11 mouse cellular contexts compared by ENCODE assay signal in the genomic region with DNA sequence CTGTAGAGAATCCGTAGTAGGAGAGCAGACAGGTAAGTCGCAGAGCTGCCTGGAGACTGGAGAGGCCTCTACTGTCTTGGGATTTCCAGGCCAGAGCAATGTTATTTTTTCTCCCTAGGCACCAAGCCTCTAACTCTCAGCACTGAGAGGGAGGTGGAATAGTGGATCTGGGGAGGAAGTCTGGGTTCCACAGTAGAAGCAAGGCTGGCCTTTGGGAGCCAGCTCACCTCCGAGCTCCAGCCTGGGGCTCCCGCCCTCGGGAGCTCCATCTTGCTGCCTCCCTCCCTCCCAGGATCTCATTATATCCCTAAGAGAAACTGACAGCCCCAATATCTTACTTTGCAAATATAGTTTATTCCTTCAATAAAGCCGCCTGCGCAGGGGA. TPM values are rescaled to one million over a fixed set of nuclear protein-coding genes. Genes with fewer than 3 reads are reported as not detected.
DNase-seq lines count a peak whose midpoint lies in the region; ATAC-seq and TF ChIP-seq lines count a peak whose summit lies in the region.
"Had no signal": no experiment of that assay in that cellular context is flagged by ENCODE, and none has a peak within 500 bp of the region (broad histone marks: within the 10 kb centered on the region; RNA-seq: fewer than 3 reads in every experiment).

No protein-coding gene starts in this region.

- no peaks in the 10 kb centered on the region; the same call in 1 of the 2 replicates for H3K27me3 ChIP-seq in lung, embryonic 14.5 days (ENCODE audit: insufficient read depth, low read length)
- H3K27me3 ChIP-seq in forebrain, embryonic 12.5 days, result peaks cover 27% of the 10 kb centered on the region
- H3K27me3 ChIP-seq in limb, embryonic 10.5 days (ENCODE audit: low read depth, poor library complexity, severe bottlenecking), result peaks cover 46% of the 10 kb centered on the region
- peaks cover 36% of the 10 kb centered on the region for H3K27me3 ChIP-seq in neural tube, embryonic 13.5 days

- H3K36me3 ChIP-seq in lung, embryonic 14.5 days (ENCODE audit: insufficient read depth), result no peaks in the 10 kb centered on the region
- no peaks in the 10 kb centered on the region for H3K36me3 ChIP-seq in forebrain, embryonic 12.5 days (replicated peaks)
- no peaks in the 10 kb centered on the region for H3K36me3 ChIP-seq in limb, embryonic 10.5 days
- H3K36me3 ChIP-seq in neural tube, embryonic 13.5 days, result no peaks in the 10 kb centered on the region
- H3K36me3 ChIP-seq: lung, embryonic 15.5 days had no signal

- no peak for TF ChIP-seq CTCF in lung, embryonic 14.5 days (IDR thresholded peaks at IDR 0.05; ENCODE audit: low read depth)

- H3K27ac ChIP-seq in lung, embryonic 14.5 days (ENCODE audit: low read depth), result no peak overlapping the region; the same call in 1 of the 2 replicates
- H3K27ac ChIP-seq in forebrain, embryonic 12.5 days, result peak overlapping the region; percentile 89
- peak overlapping the region; percentile 86 for H3K27ac ChIP-seq in limb, embryonic 10.5 days
- peak overlapping the region; percentile 87 for H3K27ac ChIP-seq in neural tube, embryonic 13.5 days (replicated peaks)
- H3K27ac ChIP-seq: gastrocnemius, adult 2 months; lung, embryonic 15.5 days had no signal

- intact Hi-C loops in left cerebral cortex, postnatal 14 days (cut with DNase I), result no loop called here
- intact Hi-C loops in left cerebral cortex, postnatal 25 days (cut with DNase I), result no loop called here
- intact Hi-C loops in gastrocnemius, postnatal 14 days (cut with DNase I; ENCODE audit: low total_unique reads), result no loop called here

- no peak for ATAC-seq in lung, embryonic 14.5 days (ENCODE audit: insufficient read depth)
- 0 out of 2 replicates have a peak, but pooled peaks have one; percentile 1 for ATAC-seq in forebrain, embryonic 12.5 days (ENCODE audit: low FRiP score)
- ATAC-seq in neural tube, embryonic 13.5 days (ENCODE audit: low read depth), result peak; percentile 6; the same call in 1 of the 2 replicates

- WGBS in lung, embryonic 14.5 days, result 49% methylated on average over 7 of the region's 7 CpGs
- 20% methylated on average over 7 of the region's 7 CpGs for WGBS in forebrain, embryonic 12.5 days
- 34% methylated on average over 7 of the region's 7 CpGs for WGBS in limb, embryonic 10.5 days
- WGBS in neural tube, embryonic 13.5 days, result 23% methylated on average over 7 of the region's 7 CpGs

- H3K4me2 ChIP-seq in lung, embryonic 14.5 days, result peak overlapping the region; percentile 16; the same call in 1 of the 2 replicates
- peak overlapping the region; percentile 45 for H3K4me2 ChIP-seq in forebrain, embryonic 12.5 days
- H3K4me2 ChIP-seq in neural tube, embryonic 13.5 days, result peak overlapping the region; percentile 48

- H3K9ac ChIP-seq in lung, embryonic 14.5 days, result no peak overlapping the region; the same call in 1 of the 2 replicates
- peak overlapping the region; percentile 47; the same call in 1 of the 2 replicates for H3K9ac ChIP-seq in forebrain, embryonic 12.5 days
- no peak overlapping the region for H3K9ac ChIP-seq in neural tube, embryonic 13.5 days
- H3K9ac ChIP-seq: lung, embryonic 15.5 days had no signal

- no peak for DNase-seq in lung, embryonic 14.5 days
- no peak for DNase-seq in lung, adult 18-20 months
- no peak for DNase-seq in limb, embryonic 10.5 days (ENCODE audit: low spot score)
- DNase-seq in left cerebral cortex, postnatal 14 days (ENCODE audit: low spot score in 2 of 2), result no peak
- no peak for DNase-seq in left cerebral cortex, postnatal 25 days (ENCODE audit: low spot score in 2 of 2)
- no peak for DNase-seq in gastrocnemius, postnatal 14 days
- DNase-seq: gastrocnemius, adult 2 months had no signal

- H3K4me1 ChIP-seq in lung, embryonic 14.5 days (ENCODE audit: insufficient read depth), result peaks cover 10% of the 10 kb centered on the region
- H3K4me1 ChIP-seq in forebrain, embryonic 12.5 days, result peaks cover 33% of the 10 kb centered on the region
- peaks cover 29% of the 10 kb centered on the region for H3K4me1 ChIP-seq in limb, embryonic 10.5 days
- H3K4me1 ChIP-seq in neural tube, embryonic 13.5 days (replicated peaks), result peaks cover 33% of the 10 kb centered on the region

- H3K9me3 ChIP-seq in lung, embryonic 14.5 days (ENCODE audit: low read depth, low read length), result no peaks in the 10 kb centered on the region
- H3K9me3 ChIP-seq in forebrain, embryonic 12.5 days, result no peaks in the 10 kb centered on the region
- H3K9me3 ChIP-seq in limb, embryonic 10.5 days (replicated peaks), result no peaks in the 10 kb centered on the region
- H3K9me3 ChIP-seq in neural tube, embryonic 13.5 days, result no peaks in the 10 kb centered on the region
- H3K9me3 ChIP-seq: lung, embryonic 15.5 days had no signal

- H3K4me3 ChIP-seq in lung, embryonic 14.5 days (ENCODE audit: low read depth, low read length), result no peak overlapping the region
- H3K4me3 ChIP-seq in forebrain, embryonic 12.5 days (replicated peaks), result peak overlapping the region; percentile 14; the same call in 1 of the 2 replicates
- peak overlapping the region; percentile 42 for H3K4me3 ChIP-seq in limb, embryonic 10.5 days
- peak overlapping the region; percentile 16; the same call in 1 of the 2 replicates for H3K4me3 ChIP-seq in neural tube, embryonic 13.5 days
- H3K4me3 ChIP-seq: gastrocnemius, adult 2 months; lung, embryonic 15.5 days had no signal

RNA-seq across cellular contexts. Expression of gene C1ql1, which starts 16.4 kb away (rescaled TPM):
- 2.7 and 3.1 TPM in 2 replicates for polyA plus RNA-seq in lung, embryonic 14.5 days (2014; fragmentation: Nextera tagmentation; extraction: Ambion mirVana)
- polyA plus RNA-seq in forebrain, embryonic 12.5 days (2016; fragmentation: Nextera tagmentation; extraction: Ambion mirVana), result 3.7 and 4.0 TPM in 2 replicates
- 0.20 and 0.40 TPM in 2 replicates for polyA plus RNA-seq in limb, embryonic 10.5 days (2016; fragmentation: Nextera tagmentation; extraction: Ambion mirVana)
- polyA plus RNA-seq in neural tube, embryonic 13.5 days (2015; fragmentation: Nextera tagmentation; extraction: Ambion mirVana), result 1.9 and 2.0 TPM in 2 replicates
- total RNA-seq in left cerebral cortex, postnatal 14 days (2021), result 10 to 100 TPM; 20.7 to 25.2 TPM
- total RNA-seq in left cerebral cortex, postnatal 25 days (2021), result 10 to 100 TPM; 16.4 to 17.4 TPM
- total RNA-seq in gastrocnemius, postnatal 14 days (2021), result under 1 TPM; 0.20 to 0.41 TPM
- total RNA-seq: gastrocnemius, adult 2 months; neutrophil, adult 5-6 weeks had no signal

RNA-seq across cellular contexts. Expression of gene Kif18b, which starts 37.9 kb away (rescaled TPM):
- 11.7 and 13.3 TPM in 2 replicates for polyA plus RNA-seq in lung, embryonic 14.5 days (2014; fragmentation: Nextera tagmentation; extraction: Ambion mirVana)
- polyA plus RNA-seq in forebrain, embryonic 12.5 days (2016; fragmentation: Nextera tagmentation; extraction: Ambion mirVana), result 10.8 and 13.0 TPM in 2 replicates
- polyA plus RNA-seq in limb, embryonic 10.5 days (2016; fragmentation: Nextera tagmentation; extraction: Ambion mirVana), result 16.1 and 18.4 TPM in 2 replicates
- polyA plus RNA-seq in neural tube, embryonic 13.5 days (2015; fragmentation: Nextera tagmentation; extraction: Ambion mirVana), result 1.7 and 2.5 TPM in 2 replicates
- total RNA-seq in left cerebral cortex, postnatal 14 days (2021), result under 1 TPM; 0.57 to 0.93 TPM
- total RNA-seq in left cerebral cortex, postnatal 25 days (2021), result under 1 TPM; 0.28 to 0.41 TPM
- total RNA-seq in gastrocnemius, postnatal 14 days (2021), result 1 to 10 TPM; 1.8 to 2.0 TPM
- total RNA-seq: gastrocnemius, adult 2 months; neutrophil, adult 5-6 weeks had no signal
